Mouse (Mus musculus) kidney, postnatal 14 days (tissue): ENCODE results near the gene Foxl1.

Experiments used
- DNase-seq: peaks from one replicate; pipeline ENCODE4 v3.0.0; 2022; ENCODE audit warnings: mixed read lengths

Gene Foxl1

DNA sequence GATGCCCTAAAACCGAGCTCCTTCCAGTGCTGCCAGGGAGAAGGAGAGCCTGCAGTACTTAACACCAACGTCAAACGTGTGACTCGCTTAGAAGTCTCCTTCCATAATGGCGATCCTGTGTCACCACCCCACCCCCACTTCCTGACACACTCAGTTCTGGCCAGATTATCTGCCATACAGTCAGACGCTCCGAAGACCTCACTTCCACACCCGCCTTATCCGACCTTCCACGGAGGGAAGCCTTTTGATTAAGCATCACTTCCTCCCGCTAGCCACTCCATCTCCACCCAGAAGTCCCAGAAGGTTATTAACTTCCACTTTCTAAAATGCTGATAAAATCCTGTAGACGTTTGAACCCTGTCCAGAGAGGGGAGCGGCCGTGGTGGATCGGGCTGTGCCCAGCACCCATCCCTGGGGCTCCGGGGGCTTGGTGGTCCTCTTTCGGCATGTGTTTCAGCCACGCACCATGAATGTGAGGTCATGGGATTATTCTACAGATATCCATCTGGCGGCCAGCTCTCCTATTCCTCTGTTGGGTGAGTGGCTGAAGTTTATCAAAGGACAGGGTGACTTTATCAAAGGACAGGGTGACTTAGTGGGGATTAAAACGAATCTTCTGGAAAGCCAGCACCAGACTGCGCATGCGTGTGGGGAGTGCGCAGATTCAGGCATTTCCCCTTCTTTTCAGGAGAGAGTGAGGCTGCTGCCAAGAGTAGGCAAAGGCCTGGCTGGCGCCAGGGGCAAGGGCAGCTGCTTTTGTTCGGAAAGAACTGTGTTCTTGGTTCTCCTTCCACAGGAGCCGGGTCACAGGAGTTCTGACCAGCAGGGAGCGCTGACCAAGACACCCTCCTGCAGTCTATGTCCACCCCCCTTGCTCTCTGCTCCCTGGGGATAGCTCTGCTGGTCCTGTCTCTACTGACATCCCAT is 43.1 kb downstream of the Foxl1 start:
- peak; percentile 48 for DNase-seq

DNA sequence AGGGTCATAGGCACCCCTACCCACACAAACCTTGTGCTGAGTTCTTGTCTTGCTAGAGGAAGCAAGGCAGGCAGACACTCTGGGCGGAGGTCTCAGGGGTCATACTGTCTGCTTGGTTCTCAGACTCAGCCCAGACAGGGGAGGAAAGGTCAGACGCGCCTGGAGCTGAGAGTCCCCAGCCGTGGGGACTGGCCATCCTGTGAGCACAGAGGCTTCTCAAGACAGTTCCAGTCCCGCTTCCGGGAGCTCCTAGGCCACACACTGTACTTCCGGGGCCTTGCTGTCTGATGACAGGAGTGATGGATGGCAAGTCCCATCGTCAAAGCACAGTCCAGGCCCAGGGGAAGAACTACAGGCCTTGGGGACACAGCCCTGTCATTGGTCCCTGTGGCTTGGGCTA is 44.8 kb downstream of the Foxl1 start:
- DNase-seq = no peak

DNA sequence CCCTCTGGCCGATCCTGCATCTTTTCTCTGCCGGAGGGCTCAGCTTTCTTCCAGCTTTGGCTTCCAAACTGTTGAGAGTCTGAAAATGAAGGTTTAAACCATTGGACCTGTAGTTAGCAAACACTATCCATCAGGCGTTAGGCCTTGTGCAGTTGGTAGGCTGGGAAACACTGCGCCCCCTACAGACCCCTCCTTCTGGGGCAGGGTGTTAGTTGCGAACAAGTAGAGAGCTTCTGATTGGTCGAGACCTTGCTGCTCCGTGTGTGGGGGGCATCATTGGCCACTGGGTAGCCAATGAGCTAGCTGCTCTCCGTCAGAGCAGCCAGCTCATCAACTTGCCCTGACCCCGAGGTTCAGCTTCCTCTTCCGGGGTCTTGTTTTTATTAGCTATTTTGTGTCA is 46.4 kb downstream of the Foxl1 start:
- peak; percentile 75 for DNase-seq

DNA sequence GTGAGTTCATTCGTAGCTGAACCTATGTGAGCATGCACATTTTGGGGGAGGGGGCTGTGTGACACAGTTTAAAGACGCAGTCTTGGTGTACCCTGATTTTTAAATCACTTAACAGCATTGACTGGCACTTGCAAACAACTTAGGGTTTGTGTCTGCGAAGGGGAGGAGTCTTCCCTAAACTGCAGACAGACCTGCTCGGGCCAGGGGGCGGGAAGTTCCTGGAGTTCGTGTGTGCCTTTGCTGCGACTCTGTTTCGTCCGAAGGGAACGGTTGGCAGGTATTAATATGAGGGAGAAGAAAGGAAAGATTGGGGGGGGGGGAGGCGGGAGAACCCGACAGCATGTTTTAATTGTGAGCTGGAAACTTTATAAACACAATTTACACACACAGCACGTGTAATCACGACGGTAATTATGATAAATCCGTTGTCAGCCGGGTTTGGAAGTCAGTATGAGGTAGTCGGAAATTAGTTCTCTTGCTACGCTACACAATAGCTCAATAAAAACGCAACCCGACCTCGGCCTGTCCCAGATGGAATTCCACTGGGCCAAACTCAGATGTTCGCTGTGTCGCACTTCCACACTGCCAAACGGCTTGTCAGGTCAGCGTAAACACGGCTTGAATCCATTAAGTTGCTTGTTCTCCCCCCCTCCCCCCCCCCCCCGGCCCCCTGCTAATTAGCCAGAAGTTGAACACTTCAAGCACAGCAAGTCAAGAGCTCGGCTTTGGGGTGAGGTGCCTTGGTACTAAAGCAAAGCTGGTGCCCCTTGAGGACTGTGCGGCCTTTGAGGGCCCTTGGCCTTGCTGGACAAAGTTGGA is 47.2 kb downstream of the Foxl1 start:
- DNase-seq = no peak

DNA sequence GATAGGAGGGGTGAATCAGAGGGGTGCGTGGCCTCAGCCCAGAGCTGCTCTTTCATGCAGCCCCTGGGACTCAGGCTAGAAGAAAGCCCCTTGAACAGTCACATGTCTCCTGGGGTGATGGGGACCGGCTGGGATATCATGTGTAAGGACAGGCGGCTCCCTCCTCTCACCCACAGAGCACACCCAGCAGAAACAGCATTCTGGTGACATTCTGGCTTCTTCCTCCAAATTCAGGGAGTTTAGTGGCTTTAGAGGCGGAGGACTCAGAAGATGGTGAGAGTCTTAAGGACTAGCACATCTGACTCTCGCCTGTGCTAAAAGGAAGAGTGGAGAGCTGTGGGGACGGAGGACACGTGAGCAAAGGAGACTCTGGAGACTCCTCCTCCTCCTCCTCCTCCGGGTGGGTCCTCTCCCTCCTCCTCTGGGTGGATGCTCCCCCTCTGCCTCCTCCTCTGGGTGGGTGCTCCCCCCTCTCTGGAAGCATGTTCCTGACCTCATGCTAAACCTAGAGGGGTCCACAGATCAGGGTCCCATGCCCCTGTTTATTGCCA is 47.9 kb downstream of the Foxl1 start:
- DNase-seq = no peak

DNA sequence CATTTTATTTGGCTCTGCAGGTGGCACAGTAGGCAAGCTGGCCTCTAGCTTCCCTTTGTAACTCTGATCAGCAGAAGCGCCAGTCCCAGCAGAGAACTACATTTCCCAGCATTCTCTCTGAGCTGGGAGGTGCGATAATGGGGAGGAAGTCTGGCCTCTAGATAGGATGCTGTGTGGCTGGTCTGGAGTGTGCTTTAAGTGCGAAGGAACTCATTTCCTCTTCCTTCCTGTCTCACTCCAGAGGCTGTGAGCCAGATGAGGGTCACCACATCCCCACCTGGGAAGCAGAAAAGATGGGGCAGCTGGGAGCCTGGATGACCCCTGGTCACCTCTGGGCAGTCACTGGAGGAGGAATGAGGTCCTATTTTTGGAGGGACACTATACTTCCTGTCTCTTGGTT is 48.6 kb downstream of the Foxl1 start:
- no peak for DNase-seq
